Mouse (Mus musculus) spleen, adult 2 months (tissue): Measurements from ENCODE around the gene Onecut3.

Source experiments
- CTCF ChIP-seq: fragments of 200-500 bp; IDR thresholded peaks from 2 replicates; pipeline ENCODE4 v1.5.1; 2011; ENCODE audit warnings: mild to moderate bottlenecking, inconsistent platforms; ENCODE audit not compliant: insufficient read depth, insufficient read length, insufficient replicate concordance; ENCODE audit errors: extremely low read depth
- POLR2A ChIP-seq: fragments of 200-500 bp; IDR thresholded peaks from 2 replicates; pipeline ENCODE4 v1.6.1; 2011; ENCODE audit warnings: low read depth, low read length, inconsistent platforms

GRCm38 (mm10) chr10:80561116-80561944 is 66.7 kb downstream of the Onecut3 start, which contains the start of gene Rexo1:
- TF ChIP-seq POLR2A (no peak; the same call in 1 of the 2 replicates), CTCF (peak; percentile 83)
